Mouse (Mus musculus): ENCODE data around the gene Trpm4.
A peak's percentile ranks its signal among the peaks of the same experiment; 100 is the strongest.
"Not testable (repeated sequence)": the region's sequence is repeated elsewhere in the genome, so short reads cannot be mapped to it uniquely, and the experiment has no call there.

The Trpm4 gene

DNA sequence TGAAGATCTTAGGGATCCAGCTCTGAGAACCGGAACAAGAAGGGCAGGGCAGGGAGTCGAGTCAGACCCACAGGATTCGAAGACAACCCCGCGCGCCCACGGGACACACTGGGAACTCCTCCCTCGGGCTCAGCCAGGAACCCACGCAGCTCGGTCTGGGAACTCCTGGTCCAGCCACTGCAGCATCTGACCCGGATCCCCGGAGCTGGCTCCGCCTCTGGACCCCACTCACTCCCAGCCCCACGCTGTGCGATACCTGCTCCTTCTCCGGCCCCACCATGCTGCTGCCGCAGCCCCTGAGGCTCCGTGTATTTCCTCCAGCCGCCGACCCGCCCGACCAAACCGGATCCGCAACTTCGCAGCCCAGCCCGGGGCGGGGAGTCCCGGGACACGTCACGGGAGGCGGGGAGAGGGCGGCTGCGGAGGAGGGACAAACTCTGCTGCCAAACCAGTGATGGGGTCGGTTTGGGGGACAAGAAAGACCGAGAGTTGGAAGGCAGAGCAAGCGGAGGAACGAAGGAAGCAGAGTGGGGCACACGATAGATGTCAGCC, at the start of gene Trpm4:
Gene Trpm4, minus strand, starts transcription at position 350 of the 552 bp plus-strand sequence.
- DNase-seq (ENCODE audit: low spot score) = peak; percentile 93

DNA sequence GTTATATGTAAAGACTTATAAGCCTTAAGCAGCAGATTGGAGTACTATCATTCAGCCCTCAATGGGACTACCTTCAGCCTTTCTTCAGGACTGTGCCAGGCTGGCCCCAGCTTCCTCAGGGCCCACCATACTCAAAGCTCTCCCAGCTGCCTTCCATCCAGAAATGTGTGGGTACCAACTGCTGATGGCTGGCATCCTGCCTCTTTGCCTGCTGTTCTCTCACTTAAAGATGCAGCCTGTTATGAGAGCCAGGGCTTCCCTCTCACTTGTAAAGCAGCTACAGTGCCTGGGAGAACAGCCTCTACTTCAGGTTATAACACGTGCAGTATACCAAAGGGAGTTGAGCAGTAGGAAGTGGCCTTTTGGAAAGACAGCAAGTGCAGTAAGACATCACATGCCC, 42.5 kb upstream of the Trpm4 start:
- DNase-seq (ENCODE audit: low spot score) = no peak

DNA sequence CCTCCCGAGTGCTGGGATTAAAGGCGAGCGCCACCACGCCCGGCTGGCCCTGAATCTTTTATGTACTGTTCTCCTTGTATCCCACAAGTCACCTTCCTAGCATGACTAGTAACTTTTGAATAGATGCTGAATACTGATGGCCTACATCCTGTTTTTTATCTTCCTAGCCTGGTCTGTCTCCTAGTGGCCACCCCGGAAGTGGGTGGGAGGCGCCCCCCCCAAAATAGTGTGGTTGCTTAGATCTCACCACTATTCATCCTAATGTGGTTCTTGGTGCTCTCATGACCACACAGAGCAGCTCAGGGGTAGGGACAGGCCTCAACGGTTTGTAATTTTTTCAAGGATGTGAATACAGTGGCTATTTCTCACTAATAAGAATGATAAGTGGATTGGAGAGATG, 41.0 kb upstream of the Trpm4 start:
- no peak for DNase-seq (ENCODE audit: low spot score)

DNA sequence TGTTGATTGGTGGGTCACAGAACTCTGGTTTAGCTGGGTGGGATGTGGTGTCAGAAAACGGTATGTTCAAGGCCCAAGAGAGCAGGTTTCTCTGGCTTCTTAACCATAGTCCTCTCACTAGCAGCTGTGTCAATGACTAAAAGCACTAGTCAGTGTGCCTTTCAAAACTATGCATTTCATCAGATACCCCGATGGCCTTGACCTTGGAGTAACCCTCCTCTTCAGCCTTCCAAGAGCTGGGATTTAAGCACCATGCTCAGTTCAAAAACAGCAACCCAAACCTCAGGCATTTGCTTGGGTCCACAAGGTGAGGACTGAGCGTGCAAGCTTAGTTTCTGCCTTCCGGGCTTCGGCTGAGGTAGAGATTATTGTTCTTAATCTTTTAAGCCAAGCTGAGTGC, 38.8 kb upstream of the Trpm4 start:
- DNase-seq (ENCODE audit: low spot score) = no peak

DNA sequence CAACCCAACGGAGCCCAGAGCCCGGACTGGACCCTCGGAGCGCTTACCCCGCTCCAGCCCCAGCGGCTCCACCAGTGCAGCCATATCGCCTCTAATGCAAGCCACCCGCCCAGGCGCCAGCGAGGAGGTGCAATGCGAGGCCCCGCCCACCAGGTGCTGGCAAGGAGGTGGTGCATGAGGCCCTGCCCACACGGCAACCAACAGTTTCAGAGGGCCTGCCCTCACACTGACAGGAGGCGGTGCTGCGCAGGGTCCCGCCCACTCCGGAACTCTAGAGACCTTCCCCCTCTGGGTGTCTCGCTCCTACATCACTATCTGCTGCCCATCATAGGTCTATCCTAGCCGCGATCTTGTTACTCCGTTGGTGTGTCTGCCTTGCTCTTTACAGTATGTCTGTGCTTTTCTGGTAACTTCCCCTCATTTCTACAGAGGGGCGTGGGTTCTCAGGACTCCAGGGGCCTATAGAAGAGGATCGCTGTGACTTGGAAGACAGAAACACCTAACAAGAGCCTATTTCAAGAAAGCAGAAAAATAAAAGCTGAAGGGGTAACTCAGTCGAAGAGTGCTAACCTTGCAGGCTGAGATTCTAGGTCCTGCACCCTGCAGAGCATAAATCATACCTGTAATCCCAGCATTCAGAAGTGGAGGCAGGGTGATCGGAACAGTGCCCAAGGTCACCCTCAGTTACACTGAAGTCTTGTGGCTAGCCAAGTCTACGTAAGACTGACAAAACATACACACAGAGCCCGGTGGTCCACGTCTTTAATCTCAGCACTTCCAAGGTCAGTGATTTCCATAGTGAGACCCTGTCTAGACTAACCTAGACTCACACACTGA, 37.1 kb upstream of the Trpm4 start, which contains the start of gene Lin7b:
Gene Lin7b, minus strand, starts transcription at position 109 of the 837 bp plus-strand sequence.
- DNase-seq (ENCODE audit: low spot score) = peak; percentile 82

DNA sequence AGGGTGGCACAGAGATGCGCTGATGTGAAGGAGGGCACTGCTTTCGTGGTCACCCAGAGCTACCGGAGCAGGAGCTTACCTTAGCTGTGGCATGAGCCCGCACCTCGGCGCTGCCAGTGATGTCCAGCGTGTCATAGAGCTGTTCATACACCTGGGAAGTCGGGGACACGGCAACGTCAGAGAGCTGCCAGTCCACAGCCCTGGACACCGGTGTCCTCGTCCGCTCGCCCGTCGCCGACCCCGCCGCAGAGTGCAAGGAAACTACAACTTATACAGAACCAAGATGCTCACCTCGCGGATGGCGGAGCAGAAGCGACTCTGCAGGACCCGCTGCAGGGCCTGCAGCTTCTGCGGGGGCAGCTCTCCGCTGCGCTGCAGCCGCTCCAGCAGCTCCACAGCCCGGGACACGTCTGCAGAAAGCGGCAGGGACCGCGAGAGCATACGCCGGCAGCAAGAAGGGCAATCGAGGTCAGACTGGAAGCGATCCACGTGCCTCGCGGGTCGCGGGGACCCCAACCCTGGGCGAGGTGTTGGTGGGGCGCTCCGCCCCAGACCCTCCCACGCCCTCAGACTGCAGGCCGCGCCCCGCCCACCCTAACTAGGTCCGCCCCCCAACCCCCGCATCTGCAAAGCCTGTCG, 36.4 kb upstream of the Trpm4 start:
- no peak for DNase-seq (ENCODE audit: low spot score)

DNA sequence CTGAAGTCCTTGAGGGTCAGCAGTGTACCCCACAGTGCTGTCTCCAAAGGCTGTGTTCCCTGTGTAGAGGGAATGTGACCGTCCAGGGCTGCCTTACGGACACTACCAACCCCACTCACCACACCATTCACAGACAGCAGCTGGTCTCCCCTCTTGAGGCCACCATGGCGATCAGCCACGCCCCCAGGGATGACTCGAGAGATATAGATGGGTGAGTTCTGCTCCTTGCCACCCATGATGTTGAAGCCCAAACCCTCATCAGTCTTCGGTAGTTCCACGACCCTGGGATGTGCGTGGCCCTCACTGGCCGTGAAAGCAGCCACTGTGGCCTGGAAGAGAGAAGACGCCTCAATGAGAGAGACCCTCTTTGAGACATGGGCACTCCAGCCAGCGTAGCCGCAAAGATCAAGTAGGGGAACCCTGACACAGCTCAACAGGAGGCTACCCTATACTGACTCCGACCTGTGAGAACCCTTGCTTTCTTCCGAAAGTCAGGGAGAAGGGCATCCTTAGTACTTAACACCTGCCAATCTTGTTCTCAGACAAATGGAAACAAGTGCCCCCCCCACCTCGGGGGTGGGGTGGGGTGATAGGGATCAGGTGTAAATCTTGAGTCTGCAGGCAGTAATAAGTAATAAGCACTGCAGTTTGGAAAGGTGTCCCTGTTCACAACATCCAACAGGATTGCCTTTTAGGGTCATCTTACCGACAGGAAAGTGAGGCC, 35.6 kb upstream of the Trpm4 start:
- DNase-seq (ENCODE audit: low spot score) = no peak

DNA sequence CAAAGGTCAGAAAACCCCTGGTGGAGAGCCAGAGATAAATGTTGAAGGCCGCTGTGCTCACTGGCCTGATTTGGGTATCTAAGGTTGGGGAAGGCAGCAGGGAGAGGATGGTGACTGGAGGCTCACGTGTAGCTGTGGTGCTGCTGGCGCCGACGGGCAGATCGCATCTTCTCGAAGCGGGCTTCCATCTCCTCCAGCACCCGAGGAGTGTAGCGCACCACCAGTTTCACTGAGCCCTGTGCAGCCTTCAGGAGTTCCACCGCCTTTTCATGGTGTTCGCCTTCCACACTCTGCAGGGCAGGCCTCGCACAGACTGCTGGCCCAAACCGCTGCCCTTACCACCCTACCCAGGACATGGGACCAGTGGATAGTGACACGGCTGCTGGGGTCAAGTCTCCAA, 34.6 kb upstream of the Trpm4 start:
- no peak for DNase-seq (ENCODE audit: low spot score)

DNA sequence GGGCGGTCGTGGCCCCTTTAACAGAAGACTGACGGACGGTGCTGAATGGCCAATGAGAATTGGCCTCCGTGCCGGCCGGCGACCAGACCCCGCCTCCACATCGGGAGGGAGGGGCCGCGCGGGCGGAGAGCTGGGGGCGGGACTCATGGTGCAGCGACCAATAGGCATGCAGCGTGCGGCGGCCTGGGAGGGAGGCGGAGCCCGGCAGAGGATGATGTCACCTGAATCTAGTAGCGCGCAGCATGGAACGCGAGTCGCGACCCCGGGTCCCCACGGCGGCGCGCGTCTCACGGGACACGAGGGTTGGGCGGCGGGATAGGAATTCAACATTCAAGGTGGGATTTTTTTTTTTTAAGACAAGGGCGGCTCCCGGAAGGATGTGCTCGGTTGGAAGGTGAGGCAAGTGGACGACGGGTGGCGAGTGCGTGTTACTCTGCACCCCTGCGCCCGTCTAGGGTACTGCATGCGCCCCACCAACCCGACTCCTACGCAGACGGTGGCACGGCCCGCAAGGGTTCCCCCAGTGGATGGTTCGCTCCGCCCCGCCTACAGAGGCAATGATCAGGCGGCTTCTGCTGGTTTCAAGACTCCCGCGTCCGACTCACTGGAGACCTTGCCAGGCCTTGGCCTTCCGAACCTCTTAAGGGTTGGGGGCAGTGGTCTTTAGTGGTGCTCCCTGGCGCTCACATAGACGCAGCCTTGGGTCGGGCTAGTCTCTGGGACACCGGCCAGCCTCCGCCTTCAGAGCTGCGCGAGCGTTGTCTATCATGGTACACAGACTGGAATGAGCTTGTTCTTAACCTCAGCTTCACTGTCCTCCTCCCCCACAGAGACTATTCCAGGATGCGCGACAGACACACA, 33.7 kb upstream of the Trpm4 start:
- peak; percentile 97 for DNase-seq (ENCODE audit: low spot score)

DNA sequence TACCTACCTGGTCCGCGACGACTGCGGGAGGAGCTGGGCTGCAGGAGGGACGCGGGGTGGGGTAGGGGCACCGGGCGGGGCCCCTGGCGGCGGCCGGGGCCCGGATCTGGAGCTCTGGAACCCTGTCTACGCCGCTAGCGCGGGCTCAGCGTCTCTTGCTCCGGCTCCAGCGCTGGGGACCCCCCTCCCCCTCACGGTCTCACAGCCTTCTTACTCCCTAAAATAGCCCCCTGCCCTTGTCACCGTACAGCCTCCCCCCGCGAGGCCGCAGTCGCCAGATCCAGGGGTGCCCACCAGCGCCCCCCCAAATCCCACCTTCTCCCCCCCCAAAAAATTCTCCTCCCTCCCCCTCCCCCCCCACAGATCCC, 33.1 kb upstream of the Trpm4 start, which contains the start of gene Ppfia3:
Gene Ppfia3, minus strand, starts transcription at position 368 of the 368 bp plus-strand sequence.
- no peak for DNase-seq (ENCODE audit: low spot score)

DNA sequence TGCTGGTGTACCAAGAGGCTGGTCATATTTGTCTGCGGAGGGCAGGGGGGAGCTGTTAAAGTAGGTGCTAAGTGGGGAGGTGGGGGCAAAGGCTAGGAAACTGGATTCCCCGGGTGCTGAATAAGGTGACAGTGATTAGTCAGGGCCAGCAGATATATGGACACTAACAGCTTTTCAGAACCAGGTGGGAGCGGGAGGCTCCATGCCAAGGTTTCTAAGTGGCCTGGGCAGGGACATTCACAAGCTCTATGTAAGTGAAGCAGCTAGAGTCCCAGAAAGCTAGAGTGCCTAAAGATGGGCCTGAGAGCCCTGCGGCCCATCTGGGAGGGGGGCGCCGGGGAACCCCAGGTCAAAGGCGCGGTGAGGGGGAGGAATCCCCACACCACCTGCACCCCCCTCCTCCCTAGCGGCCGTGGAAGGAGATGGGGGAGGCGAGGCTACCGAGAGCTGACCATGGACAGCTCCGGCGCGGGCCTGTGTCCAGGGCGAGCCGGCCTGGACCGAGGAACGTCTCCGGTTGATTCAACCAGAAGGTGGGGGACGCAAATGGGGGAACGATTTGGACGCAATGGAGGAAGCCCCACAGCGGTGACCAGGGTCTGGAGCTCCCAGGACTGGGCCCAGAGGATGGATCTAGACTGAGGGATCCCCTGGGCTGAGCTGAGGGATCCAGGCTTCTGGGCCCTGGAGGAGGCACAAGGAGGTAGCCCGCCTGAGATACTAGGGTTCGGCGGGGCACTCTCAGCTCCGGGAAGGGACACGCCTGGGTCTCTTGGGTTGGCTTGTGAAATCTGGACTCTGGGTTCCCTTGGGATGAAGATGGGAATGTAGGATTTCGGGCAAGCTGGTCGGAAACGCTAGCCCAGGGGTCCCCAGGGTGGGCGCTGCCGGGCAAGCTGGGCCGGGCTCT, 32.4 kb upstream of the Trpm4 start:
- DNase-seq (ENCODE audit: low spot score) = peak; percentile 55

DNA sequence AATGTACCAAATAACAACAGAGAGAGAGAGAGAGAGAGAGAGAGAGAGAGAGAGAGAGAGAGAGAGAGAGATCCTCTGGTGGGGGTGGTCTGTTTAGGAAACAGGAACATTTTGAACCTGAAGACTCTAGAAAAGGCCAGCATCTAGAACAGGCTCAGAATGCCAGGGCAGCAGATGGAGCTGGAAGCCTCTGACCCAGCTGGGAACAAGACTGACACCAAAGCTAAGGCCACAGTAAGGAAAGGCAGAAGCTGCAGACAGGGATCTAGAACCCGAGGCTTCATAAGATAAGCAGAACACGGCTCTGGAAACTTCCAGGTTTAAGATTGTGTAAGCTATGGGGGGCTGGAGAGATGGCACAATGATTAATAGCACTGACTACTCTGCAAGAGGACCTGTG, 30.4 kb upstream of the Trpm4 start:
- no peak for DNase-seq (ENCODE audit: low spot score)

DNA sequence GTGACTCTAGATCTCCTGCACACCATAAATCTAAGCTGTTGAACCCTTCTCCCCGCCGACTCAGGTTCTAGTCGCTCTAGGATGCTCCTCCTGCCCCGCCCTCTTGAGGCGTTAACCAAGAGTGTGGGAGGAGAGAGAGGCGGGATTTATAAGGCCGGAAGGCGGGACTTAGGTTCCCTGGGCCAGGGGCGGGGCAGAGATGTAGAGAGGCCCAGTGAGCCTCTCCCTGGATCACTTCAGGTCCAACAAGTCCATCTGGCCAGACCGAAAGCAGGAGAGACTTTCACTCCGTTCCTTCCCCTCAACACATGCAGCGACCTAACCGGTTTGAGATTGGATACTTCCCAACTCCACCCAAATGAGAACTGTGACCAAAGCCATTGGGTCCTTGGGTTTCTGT, 29.2 kb upstream of the Trpm4 start:
- DNase-seq (ENCODE audit: low spot score) = peak; percentile 57

DNA sequence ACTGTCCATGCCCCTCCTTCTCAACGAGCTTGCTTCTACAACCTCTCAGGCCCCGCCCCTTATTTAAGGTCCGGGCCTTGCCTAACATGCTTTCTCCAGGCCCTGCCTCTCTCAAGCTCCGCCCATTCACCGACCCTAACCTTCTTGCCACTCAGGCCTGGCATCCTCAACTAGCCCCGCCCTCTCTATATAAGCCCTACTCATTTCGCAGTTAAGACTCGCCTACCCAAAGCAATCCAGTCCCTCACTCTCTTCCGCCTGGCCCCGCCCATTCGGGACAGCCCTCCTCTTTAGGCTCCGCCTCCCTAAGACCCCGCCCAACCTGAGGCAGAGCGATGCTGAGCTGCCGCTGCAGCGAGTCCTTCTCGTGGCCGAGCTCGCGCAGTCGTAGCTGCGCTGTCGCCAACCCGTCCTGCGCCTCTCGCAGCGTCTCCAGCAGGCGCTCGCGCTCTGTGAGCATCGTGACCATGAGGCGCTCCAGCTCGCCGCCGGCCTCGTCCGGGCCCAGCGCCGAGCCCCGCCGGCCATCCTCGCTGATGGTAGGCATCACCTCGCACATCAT, 27.7 kb upstream of the Trpm4 start:
- DNase-seq (ENCODE audit: low spot score) = peak; percentile 67

DNA sequence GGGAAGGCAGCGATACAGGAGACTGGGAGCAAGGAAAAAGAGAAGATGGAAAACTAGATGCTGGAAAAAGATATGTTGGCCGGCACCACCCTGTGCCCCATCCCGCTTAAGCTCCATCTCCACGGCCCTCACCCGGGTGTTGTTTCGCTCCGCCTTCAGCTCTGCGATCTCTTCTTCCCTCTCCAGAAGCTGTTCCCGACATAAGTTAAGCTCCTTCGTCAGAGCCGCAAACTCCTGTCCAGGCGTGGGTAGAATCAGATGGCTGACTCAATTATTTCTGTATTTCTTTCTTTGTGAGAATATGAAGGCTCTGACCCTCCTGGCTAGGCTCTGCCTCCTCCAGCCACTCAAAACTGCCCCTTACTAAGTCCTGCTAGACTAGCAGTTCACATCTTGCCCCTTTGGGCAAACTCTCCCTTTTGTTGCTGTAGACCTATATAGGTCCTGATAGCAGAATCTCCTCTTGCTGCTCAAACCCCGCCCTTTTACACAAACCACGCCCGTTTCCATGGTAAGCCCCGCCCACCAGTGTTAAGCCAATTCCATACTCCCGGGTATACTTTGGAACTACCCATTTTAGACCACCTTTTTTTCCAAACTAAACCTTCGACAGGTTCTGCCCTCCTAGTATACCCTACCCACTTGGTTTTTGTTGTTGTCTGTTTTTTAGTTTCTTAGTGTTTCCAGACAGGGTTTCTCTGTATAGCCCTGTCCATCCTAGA, 27.0 kb upstream of the Trpm4 start:
- DNase-seq (ENCODE audit: low spot score) = no peak

DNA sequence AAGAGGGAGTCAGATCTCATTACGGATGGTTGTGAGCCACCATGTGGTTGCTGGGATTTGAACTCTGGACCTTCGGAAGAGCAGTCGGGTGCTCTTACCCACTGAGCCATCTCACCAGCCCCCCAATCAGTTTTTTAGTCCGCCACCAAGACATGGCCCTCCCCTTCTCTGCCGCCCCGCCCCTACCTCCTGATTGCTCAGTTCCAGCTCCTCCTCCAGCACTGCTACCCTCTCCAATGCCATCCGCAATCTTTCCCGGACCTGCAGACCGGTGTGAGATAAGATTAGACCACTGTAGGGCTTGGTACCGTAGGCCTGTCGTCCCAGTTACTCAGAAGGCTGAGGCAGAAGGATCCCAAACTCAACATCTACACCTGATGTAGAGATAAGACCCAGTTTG, 25.5 kb upstream of the Trpm4 start:
- not testable (repeated sequence) for DNase-seq (ENCODE audit: low spot score)

DNA sequence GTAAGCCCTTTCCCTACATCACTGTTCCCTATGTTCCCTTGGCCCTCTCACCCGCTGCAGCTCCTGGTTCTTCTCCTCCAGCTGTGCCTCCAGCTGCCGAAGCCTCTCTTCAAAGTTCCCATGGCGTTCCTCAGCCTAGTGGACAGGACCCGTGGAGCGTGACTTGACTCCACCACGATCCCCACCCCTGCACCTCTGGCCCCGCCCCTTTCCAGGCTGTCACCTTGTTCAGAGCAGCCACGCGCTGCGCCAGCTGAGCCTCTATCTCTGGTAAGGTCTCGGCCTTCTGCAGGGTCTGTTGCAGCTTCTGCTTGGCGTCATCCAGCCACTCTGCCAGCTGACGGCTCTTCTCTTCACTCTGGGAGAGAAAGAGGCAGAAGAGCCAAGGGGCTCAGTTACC, 22.5 kb upstream of the Trpm4 start:
- DNase-seq (ENCODE audit: low spot score) = no peak

DNA sequence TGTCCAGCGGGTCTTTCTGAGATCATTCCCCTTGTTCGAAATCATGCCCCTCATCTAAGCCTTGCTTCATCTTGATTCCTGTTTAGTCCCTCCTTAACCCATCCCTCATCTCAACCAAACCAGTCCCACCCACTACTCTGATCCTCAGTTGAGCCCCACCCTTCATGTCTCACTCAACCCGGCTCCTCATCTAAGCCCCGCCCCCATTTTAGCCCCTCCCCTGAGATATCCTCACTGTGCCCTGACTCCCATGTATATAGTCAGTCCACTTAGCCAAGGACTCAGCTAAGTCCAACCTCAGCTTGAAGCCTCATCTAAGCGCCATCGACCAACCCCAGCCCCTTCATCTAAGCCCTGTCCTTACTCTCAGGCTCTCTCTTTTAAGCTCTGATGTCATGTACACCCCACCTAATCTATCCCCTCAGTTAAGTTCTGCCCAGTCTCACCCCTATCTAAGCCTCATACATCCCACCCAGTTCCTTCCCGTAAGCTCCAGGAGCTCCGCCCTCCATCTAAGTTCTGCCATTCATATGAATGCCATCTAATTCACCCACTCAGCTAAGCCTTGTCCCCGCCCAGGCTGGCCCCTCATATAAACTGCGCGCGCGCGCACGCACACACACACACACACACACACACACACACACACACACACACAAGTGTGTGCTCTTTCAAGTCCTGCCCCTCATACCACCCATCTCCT, 21.9 kb upstream of the Trpm4 start:
- no peak for DNase-seq (ENCODE audit: low spot score)

DNA sequence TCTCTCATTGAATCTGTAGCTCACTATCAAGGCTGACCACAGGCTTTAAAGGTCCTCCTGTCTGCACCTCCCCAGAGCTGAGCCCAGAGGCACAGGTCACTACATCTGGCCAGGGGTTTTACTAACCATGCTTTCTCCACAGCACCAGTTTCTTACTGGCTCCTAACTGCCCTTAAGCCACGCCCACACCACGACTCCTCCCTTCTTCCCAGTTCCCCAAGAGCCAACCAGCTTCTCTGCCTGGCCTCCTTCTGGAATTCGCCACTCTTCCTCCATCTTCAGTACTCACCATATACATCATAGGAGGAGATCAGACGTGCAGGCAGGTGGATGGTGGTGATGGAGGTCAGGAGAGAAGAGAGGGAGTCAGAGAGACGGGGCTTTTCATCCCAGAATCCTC, 19.5 kb upstream of the Trpm4 start:
- no peak for DNase-seq (ENCODE audit: low spot score)

All from urinary bladder, postnatal 25 days (tissue).